Mouse (Mus musculus): ENCODE data around the gene Gm20441.

DNA sequence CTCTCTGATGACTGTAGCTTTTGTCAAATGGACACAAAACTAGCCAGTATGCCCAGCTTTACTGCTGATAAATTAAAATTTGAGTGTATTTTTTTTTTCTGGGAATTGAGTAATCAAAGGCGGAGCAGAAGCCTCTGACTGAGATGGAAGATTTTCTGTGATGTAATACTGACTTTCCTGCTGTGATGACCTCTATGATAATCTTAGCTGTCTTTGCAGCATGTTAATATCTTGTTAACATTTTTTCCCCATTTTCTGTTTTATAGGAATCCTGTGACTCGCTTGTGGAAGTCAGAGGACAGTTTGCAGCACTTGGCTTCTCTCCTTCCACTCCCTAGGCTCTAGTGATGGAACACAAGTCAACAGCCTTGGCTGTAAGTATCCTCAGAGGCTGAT is 49.5 kb upstream of the Gm20441 start:
- TF ChIP-seq E2F4 (IDR thresholded peaks at IDR 0.05; ENCODE audit: insufficient read depth) (no peak), POLR2A (IDR thresholded peaks at IDR 0.05; ENCODE audit: insufficient read length, low read depth) (no peak), SRF (IDR thresholded peaks at IDR 0.05; ENCODE audit: control insufficient read depth, insufficient read length, low read depth) (no peak), USF1 (IDR thresholded peaks at IDR 0.05; ENCODE audit: low read depth) (no peak), POLR2AphosphoS2 (IDR thresholded peaks at IDR 0.05; ENCODE audit: insufficient read length, low read depth) (no peak), CEBPB (IDR thresholded peaks at IDR 0.05; ENCODE audit: insufficient read depth, poor library complexity, severe bottlenecking) (no peak), TCF12 (IDR thresholded peaks at IDR 0.05; ENCODE audit: insufficient read depth, poor library complexity, severe bottlenecking) (no peak), MAX (IDR thresholded peaks at IDR 0.05; ENCODE audit: low read depth) (no peak)
